Mouse (Mus musculus) lung, adult 18-20 months (tissue): ENCODE measurements around the gene Kcnk13.

Experiments
- DNase-seq, 2 experiments: peaks; one replicate each; pipeline ENCODE4 v3.0.0; 2022; ENCODE audit warnings: mixed read lengths in 2 of 2

The Kcnk13 gene

DNA sequence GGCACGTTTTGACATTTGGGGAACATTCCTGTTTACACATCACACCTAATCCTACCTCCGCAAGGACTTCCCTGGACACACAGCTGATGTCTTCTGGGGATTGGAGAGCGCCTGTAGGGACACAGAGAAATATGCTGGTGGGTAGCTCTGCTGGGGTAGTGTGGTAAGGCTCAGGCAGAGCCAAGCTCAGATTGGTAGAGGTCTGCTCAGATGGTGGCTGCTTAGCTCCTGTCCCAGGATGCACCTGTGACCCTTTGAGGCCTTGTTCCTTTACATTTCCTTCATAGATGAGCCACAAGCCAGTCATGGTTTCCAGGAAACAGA is 136.4 kb downstream of the Kcnk13 start:
- DNase-seq: no peak

- no peak for DNase-seq
Observed at GRCm38 (mm10) chr12:100101651-100102050, 137.4 kb downstream of the Kcnk13 start.

DNA sequence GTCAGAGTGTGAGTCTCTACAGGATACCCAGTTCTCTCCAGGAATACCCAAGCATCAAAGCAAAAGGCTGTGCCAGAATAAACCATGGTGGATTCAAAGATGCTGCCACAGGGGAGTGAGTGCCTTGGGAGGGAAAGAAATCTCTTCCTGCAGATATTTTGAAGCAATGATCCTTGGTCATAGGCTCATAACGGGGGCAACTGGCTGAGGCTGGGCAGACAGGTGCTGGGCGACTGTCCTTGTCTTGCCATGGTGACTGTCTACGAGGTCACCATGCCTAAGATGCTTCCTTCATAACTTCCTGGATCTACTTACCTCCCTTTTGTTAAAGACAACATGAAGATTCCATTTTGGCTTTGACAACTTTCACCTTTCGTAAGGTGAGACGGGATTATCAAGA is 140.2 kb downstream of the Kcnk13 start:
- no peak for DNase-seq

GRCm38 (mm10) chr12:100106275-100106895 is 142.1 kb downstream of the Kcnk13 start:
- peak; percentile 57 to 75 for DNase-seq

DNA sequence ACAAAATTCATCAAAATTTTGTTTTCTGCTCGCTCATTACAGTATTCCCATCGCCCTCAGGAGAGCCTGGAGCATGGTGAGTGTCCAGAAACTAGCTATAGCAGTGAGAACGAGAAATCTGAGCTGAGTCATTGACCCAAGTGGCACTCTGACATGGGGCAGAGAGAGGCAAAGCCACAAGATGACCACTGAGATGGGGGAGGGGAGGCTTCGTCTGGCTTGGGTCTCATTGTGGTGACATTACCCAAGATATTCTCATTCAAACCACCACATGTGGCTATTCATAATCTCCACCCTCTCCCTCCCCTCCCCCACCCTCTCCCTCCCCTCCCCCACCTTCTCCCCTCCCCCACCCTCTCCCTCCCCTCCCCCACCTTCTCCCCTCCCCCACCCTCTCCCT is 143.1 kb downstream of the Kcnk13 start:
- no peak for DNase-seq

DNA sequence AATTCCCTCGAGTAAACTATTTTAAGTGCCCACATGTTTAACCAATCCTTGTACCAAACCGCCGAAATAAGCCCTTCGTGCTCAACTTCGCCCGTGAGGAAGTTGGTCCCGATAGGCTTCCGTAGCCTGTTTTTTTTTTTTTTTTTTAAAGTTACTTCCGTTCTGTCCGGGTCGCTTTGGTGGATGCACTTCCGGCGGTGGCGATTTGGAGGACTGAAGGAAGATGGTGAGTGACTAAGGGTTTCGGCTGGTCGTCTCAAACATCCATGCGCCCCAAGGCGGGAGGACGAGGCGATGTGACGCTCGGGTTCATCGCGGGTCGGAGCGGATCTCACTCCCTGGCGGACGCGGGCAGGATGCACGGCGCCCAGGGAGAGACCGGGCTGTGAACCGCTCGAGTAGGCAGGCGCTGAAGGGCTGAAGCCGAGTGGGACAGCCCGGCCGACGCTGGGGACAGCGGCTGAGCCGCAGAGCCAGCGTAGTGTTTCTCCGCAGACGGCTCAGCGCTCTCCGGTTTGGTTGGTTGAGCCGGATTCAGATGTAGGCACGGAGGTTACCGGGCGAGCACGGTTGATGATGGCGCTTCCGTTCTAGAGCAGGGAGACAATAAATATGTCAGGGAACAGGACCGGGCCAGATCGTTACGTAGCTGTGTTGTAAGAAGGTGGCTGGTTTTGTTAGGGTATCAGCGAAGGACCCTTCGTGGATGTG is 145.8 kb downstream of the Kcnk13 start, which contains the start of gene Psmc1:
Psmc1 (plus strand) TSS at position 169 of the 711 bp plus-strand sequence.
- peak; percentile 75 to 84 for DNase-seq
